Mouse (Mus musculus): Measurements from ENCODE around the gene Ccr3.
"Not testable (repeated sequence)": the region's sequence is repeated elsewhere in the genome, so short reads cannot be mapped to it uniquely, and the experiment has no call there.

The Ccr3 gene

DNA sequence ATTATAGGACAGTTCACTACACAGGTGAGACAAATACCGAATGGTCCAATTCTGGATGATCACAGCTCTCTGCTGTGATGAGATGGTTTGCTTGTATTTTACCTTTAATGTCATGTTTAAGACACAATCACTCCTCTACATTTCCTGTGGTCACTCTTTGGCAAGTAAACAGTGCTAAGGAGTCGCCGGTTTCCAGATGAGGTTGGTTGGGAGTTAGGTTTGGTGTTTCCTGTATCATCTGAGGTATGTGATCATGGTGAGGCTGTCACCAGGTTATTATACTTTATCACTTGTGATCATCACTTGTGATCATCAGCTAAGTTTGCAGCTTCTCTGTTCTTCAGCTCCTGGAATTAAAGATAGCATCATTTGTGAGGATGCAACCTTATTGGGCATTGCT is 19.2 kb downstream of the Ccr3 start:
- DNase-seq (ENCODE audit: low read depth, low spot score), result peak; percentile 25

GRCm38 (mm10) chr9:124053532-124053931 is 31.8 kb downstream of the Ccr3 start:
- DNase-seq (ENCODE audit: low read depth, low spot score), result no peak

DNA sequence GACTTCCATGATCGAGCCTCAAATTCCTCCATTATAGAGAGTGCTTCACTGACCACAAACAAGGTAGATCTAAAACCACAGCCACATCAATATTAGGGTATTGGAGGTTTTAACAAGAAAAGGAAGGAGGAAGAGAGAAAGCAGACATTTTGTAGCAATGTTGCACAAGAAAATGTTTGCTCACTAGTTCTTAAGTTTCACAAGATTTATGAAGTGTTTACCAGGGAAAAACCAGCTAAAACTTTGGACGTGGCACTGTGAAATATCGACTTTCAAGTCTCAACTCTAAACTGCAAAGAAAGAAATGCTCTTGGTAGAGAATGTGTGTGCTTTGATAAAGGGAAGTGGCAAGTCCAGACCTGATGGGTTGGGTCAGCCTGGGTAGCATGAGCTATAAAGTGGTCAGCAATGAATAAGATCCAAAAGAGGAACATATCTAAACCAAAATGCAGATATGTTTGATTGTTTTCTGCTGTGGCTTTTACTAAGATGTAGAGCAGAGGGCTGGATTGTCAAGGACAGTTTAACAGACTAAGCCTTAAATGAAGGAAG is 34.5 kb downstream of the Ccr3 start:
- DNase-seq (ENCODE audit: low read depth, low spot score), result no peak

GRCm38 (mm10) chr9:124059660-124060352 is 38.0 kb downstream of the Ccr3 start:
- no peak for DNase-seq (ENCODE audit: low read depth, low spot score)

GRCm38 (mm10) chr9:124061474-124062432 is 40.0 kb downstream of the Ccr3 start:
- DNase-seq (ENCODE audit: low read depth, low spot score), result not testable (repeated sequence)

GRCm38 (mm10) chr9:124066572-124067103 is 44.9 kb downstream of the Ccr3 start:
- DNase-seq (ENCODE audit: low read depth, low spot score), result no peak

DNA sequence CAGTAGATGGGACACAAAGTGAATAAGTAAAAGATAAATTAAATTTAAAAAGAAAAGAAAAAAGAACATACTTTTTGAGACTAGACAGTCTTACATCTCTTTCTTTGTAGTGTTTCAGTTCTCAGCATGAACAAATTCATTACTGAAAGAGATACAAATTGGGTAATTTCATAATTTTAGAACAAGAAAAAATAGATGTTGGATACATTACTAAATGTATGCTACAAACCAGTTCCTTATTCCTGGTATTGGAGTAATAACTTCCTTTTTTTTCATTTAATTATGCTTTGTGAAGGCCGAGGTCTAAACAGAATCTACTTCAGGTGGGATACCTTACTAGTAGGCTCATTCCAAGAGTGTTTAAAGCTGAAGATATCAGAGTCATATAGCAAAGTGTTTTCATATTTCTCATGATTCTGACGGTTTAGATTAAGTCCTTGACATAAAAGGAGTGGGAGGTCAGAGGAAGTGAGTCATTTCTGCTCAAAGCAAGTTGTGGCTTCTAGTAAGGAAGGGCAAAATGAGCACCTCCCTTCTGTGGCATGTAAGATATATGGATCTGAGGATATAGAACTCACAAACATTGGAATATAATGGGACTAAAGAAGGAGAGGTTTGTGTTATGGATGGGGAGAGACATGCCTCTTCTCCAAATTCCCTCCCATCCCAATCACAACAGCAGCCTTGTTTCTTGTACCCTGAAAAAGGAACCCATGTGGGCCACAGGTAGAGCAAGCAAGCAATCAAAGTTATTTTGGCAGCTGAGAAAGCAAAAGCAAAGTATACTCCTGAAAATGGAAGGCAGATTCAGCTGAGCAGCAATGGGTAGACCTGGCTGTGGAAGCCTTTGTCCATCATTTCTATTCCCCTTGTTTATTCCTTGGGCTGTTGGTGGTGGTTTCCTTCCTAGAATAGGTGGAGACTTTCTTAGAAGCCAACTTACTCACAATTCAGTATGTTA is 46.6 kb downstream of the Ccr3 start:
- DNase-seq (ENCODE audit: low read depth, low spot score), result peak; percentile 75

GRCm38 (mm10) chr9:124071506-124071905 is 49.7 kb downstream of the Ccr3 start:
- peak; percentile 16 for DNase-seq (ENCODE audit: low read depth, low spot score)

DNA sequence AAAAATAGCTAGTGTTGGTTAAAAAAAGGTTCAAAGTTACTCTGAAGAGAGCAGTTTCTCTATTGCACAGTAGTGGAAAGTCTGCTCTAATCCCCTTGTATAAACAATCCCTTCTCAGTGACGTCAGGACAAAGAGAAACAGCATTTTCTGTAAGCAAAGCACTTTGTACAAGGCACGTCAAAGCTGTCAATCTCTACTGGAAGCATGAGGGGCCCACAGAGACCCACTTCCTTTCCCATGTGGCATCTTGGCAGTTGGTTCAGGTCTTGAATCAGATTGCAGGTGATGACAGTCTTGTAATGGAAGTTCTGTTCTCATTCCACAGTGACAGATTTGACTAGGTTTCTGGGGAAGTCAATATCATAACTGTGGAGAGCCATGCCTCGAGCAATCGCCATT is 58.0 kb downstream of the Ccr3 start:
- DNase-seq (ENCODE audit: low read depth, low spot score), result peak; percentile 41

DNA sequence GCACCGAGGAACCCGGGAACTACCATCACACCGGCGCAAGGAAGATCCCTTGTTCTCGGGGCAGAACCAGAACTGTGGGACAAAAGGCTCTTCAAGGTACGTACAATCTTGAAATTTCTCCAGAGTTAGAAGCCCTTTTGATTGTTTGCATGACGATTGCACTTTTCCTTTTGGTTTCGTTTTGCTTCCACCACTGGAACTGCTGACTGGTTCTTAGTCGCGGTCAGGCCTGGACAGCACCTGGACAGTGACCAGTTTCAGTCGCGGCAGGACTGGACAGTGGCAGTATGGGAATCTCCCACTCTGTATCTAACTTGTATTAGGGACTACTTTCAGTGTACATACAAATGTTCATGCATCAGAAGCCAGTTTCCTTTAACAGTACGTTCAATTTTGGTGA is 58.7 kb downstream of the Ccr3 start:
- peak; percentile 35 for DNase-seq (ENCODE audit: low read depth, low spot score)
